Mouse (Mus musculus) heart, postnatal 0 days (tissue): ENCODE measurements around the gene E2f4. TPM values are rescaled to one million over a fixed set of nuclear protein-coding genes. Genes with fewer than 3 reads are reported as not detected.
"Not testable (repeated sequence)": the region's sequence is repeated elsewhere in the genome, so short reads cannot be mapped to it uniquely, and the experiment has no call there.

Experiments
- ATAC-seq: fragments of 200-750 bp; cut with Nextera tagmentation; 2 replicates; pipeline ENCODE4 v1.8.0; 2017; ENCODE audit warnings: low read depth, moderate number of reproducible peaks, moderate library complexity; ENCODE audit not compliant: insufficient read depth
- DNase-seq: peaks from one replicate; pipeline ENCODE4 v3.0.0-alpha.2; 2016; ENCODE audit warnings: low spot score
- H3K27ac ChIP-seq: fragments of 300-500 bp; sonication (generic); 2 replicates; pipeline ENCODE4 v1.5.1; 2014; ENCODE audit warnings: low read depth, mild to moderate bottlenecking
- H3K27me3 ChIP-seq: fragments of 300-500 bp; sonication (generic); 2 replicates; pipeline ENCODE4 v1.6.1; 2014; ENCODE audit warnings: low read length, mixed read lengths; ENCODE audit not compliant: control insufficient read depth, insufficient read depth
- H3K36me3 ChIP-seq: fragments of 300-500 bp; sonication (generic); replicated peaks from 2 replicates; pipeline ENCODE4 v1.6.1; 2014; ENCODE audit warnings: low read length, mixed read lengths; ENCODE audit not compliant: control insufficient read depth, insufficient read depth
- H3K4me1 ChIP-seq: fragments of 300-500 bp; sonication (generic); 2 replicates; pipeline ENCODE4 v1.6.1; 2014; ENCODE audit warnings: antibody characterized with exemption; ENCODE audit not compliant: control insufficient read depth, insufficient read depth
- H3K4me2 ChIP-seq: fragments of 300-500 bp; sonication (generic); 2 replicates; pipeline ENCODE4 v1.6.1; 2014; ENCODE audit warnings: low read depth, mild to moderate bottlenecking, low read length, moderate library complexity
- H3K4me3 ChIP-seq: fragments of 300-500 bp; sonication (generic); 2 replicates; pipeline ENCODE4 v1.5.1; 2014; ENCODE audit warnings: low read depth, low read length
- H3K9ac ChIP-seq: fragments of 300-500 bp; sonication (generic); replicated peaks from 2 replicates; pipeline ENCODE4 v1.6.1; 2014; ENCODE audit warnings: low read depth, low read length, mixed read lengths
- H3K9me3 ChIP-seq: fragments of 300-500 bp; sonication (generic); replicated peaks from 2 replicates; pipeline ENCODE4 v1.6.1; 2016; ENCODE audit warnings: low read length; ENCODE audit not compliant: control insufficient read depth
- CTCF ChIP-seq: IDR thresholded peaks from 2 replicates; pipeline ENCODE4 v1.5.1; 2016; ENCODE audit warnings: antibody characterized with exemption, control low read depth, low read depth
- EP300 ChIP-seq: IDR thresholded peaks from 2 replicates; pipeline ENCODE4 v1.6.1; 2016; ENCODE audit warnings: antibody characterized with exemption, low read depth
- WGBS: fragments of 180-500 bp; shearing (Covaris S2); extraction: QIAGEN DNeasy Blood & Tissue Kit; methylation state at CpG from one replicate; pipeline ENCODE4 v1.1.7; 2014; 5-methylcytosine and 5-hydroxymethylcytosine counted together
- polyA plus RNA-seq: library from polyadenylated mRNA; unstranded; fragments of >200 nt; fragmentation: Nextera tagmentation; extraction: Ambion mirVana; gene quantifications from 2 replicates; pipeline ENCODE4 v1.2.1, GENCODE M21; 2015
- total RNA-seq: library from RNA; depleted of rRNA; stranded (reverse); fragments of >200 nt; gene quantifications from 2 replicates; pipeline ENCODE4 v1.2.3, GENCODE M21; 2014; ENCODE audit warnings: low replicate concordance

Gene E2f4
- total and polyA plus RNA-seq, 2 experiments from 2014 or later = 19.2 to 22.6 TPM

- Histone ChIP-seq H3K4me2 (peak overlapping the region; percentile 81), H3K27ac (peak overlapping the region; percentile 69), H3K36me3 (no peaks in the 10 kb centered on the region), H3K4me3 (peak overlapping the region; percentile 57), H3K27me3 (0 out of 2 replicates have a peak, but pooled peaks cover 4% of the 10 kb centered on the region), H3K4me1 (peaks cover 12% of the 10 kb centered on the region), H3K9me3 (no peaks in the 10 kb centered on the region), H3K9ac (no peak overlapping the region; the same call in 1 of the 2 replicates)
- peak; percentile 93 for ATAC-seq
- no peak for TF ChIP-seq EP300
- TF ChIP-seq CTCF = peak; percentile 33
- DNase-seq = peak; percentile 97
- 1% methylated on average over 53 of the region's 53 CpGs for WGBS
Observed at GRCm38 (mm10) chr8:105288958-105289732, 8.3 kb upstream of the E2f4 start.

GRCm38 (mm10) chr8:105289805-105290460 lies 7.5 kb upstream of the E2f4 start, which contains the start of gene 4931428F04Rik:
Gene 4931428F04Rik, minus strand, starts transcription at chr8:105289864.
- Histone ChIP-seq H3K4me2 (peak within 1 kb of the TSS; percentile 81), H3K9me3 (no peaks in the 10 kb centered on the region), H3K4me1 (peaks cover 12% of the 10 kb centered on the region), H3K27me3 (0 out of 2 replicates have a peak, but pooled peaks cover 4% of the 10 kb centered on the region), H3K27ac (peak within 1 kb of the TSS; percentile 69), H3K4me3 (peak within 1 kb of the TSS; percentile 57), H3K9ac (no peak within 1 kb of the TSS; the same call in 1 of the 2 replicates), H3K36me3 (no peaks in the 10 kb centered on the region)
- ATAC-seq (peak; percentile 18; the same call in 1 of the 2 replicates), DNase-seq (no peak)
- TF ChIP-seq EP300 (no peak), CTCF (peak; percentile 58)
- 2% methylated on average over 42 of the region's 43 CpGs for WGBS

- H3K4me2 ChIP-seq = peak overlapping the region; percentile 81
- 0 out of 2 replicates have a peak, but pooled peaks cover 4% of the 10 kb centered on the region for H3K27me3 ChIP-seq
- WGBS = 13% methylated on average over 31 of the region's 31 CpGs
- peaks cover 12% of the 10 kb centered on the region for H3K4me1 ChIP-seq
- no peaks in the 10 kb centered on the region for H3K36me3 ChIP-seq
- H3K9me3 ChIP-seq = no peaks in the 10 kb centered on the region
- no peak overlapping the region for H3K27ac ChIP-seq
- no peak for TF ChIP-seq EP300
- peak; percentile 95 for TF ChIP-seq CTCF
- peak; percentile 81 for DNase-seq
- no peak overlapping the region for H3K9ac ChIP-seq
- peak; percentile 19; the same call in 1 of the 2 replicates for ATAC-seq
- H3K4me3 ChIP-seq = no peak overlapping the region
Observed at GRCm38 (mm10) chr8:105290554-105291314, 6.7 kb upstream of the E2f4 start.

GRCm38 (mm10) chr8:105291364-105291763 lies 6.1 kb upstream of the E2f4 start:
- not testable (repeated sequence) for H3K4me3 ChIP-seq, H3K27me3 ChIP-seq, H3K9ac ChIP-seq, ATAC-seq, H3K9me3 ChIP-seq, DNase-seq, H3K27ac ChIP-seq, H3K36me3 ChIP-seq, H3K4me2 ChIP-seq
- WGBS = 72% methylated on average over 8 of the region's 8 CpGs
- peaks cover 17% of the 10 kb centered on the region for H3K4me1 ChIP-seq

- H3K9me3 ChIP-seq, H3K4me3 ChIP-seq, H3K9ac ChIP-seq, H3K36me3 ChIP-seq, H3K27ac ChIP-seq, DNase-seq, ATAC-seq, H3K27me3 ChIP-seq, H3K4me2 ChIP-seq: not testable (repeated sequence)
- WGBS = 46% methylated on average over 3 of the region's 3 CpGs
- TF ChIP-seq CTCF = peak; percentile 14; the same call in 1 of the 2 replicates
- peaks cover 21% of the 10 kb centered on the region for H3K4me1 ChIP-seq
Observed at GRCm38 (mm10) chr8:105291802-105292201, 5.7 kb upstream of the E2f4 start.
